Comparison of ENCODE assay signal across 12 mouse cellular contexts in the genomic region with DNA sequence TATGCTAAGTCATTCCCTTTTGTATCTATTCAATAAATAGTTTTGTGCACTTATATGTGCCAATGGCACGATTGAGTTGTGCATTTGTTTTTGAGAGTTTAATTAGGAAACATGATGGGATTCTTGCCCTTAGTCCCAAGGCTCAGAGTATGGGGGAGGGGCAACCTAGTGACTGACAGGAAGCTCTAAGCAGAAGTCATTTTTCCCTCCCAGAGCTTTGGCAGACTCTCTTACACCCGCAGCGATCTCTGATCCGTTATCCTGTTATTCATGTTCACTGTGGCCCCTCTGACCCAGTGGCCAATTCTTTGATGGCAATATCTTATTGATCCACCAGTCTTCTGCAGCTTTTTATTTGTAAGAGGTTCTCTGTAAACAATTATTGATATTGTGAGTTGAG.
"Had no signal": no experiment of that assay in that cellular context is flagged by ENCODE, and none has a peak within 500 bp of the region (broad histone marks: within the 10 kb centered on the region; RNA-seq: fewer than 3 reads in every experiment).

No protein-coding gene starts in this region.

- DNase-seq: kidney, adult 11 months; kidney, postnatal 25 days; layer of hippocampus, adult 9-11 months; liver, postnatal 0 days; lung, embryonic 14.5 days; right cerebral cortex, postnatal 14 days; right cerebral cortex, postnatal 4 days; spleen, adult 18-20 months; thymus, postnatal 25 days had no signal

- ATAC-seq: liver, postnatal 0 days; lung, postnatal 0 days; midbrain, embryonic 13.5 days; midbrain, embryonic 16.5 days had no signal
